Mouse (Mus musculus) cortical plate, adult 2 months (tissue): Measurements from ENCODE around the gene Timm23. TPM values are rescaled to one million over a fixed set of nuclear protein-coding genes. Genes with fewer than 3 reads are reported as not detected.
A peak's percentile ranks its signal among the peaks of the same experiment; 100 is the strongest.
"Not testable (repeated sequence)": the region's sequence is repeated elsewhere in the genome, so short reads cannot be mapped to it uniquely, and the experiment has no call there.

Source experiments
- H3K27ac ChIP-seq: fragments of 200-500 bp; 2 replicates; pipeline ENCODE4 v1.5.1; 2012; ENCODE audit warnings: low read length, control low read depth, inconsistent platforms; ENCODE audit not compliant: insufficient read depth
- H3K4me1 ChIP-seq: fragments of 200-500 bp; 2 replicates; pipeline ENCODE4 v1.6.1; 2011; ENCODE audit warnings: low read length; ENCODE audit not compliant: control insufficient read depth, insufficient read depth
- H3K4me3 ChIP-seq: fragments of 200-500 bp; 2 replicates; pipeline ENCODE4 v1.5.1; 2011; ENCODE audit warnings: mild to moderate bottlenecking, low read length, control low read depth; ENCODE audit not compliant: insufficient read depth
- CTCF ChIP-seq: fragments of 200-500 bp; IDR thresholded peaks from 2 replicates; pipeline ENCODE4 v1.5.1; 2011; ENCODE audit warnings: mild to moderate bottlenecking, control low read depth, low read length; ENCODE audit not compliant: insufficient read depth; ENCODE audit errors: extremely low read depth
- POLR2A ChIP-seq: fragments of 200-500 bp; IDR thresholded peaks from 2 replicates; pipeline ENCODE4 v1.6.1; 2011; ENCODE audit warnings: mild to moderate bottlenecking, low read length, control low read depth; ENCODE audit not compliant: insufficient read depth; ENCODE audit errors: extremely low read depth
- polyA plus RNA-seq: library from polyadenylated mRNA; depleted of rRNA; stranded (reverse); fragments of >200 nt; gene quantifications from 2 replicates; pipeline ENCODE4 v1.2.3, GENCODE M21; 2012

Gene Timm23
- polyA plus RNA-seq, 1 experiment, result 128 TPM

DNA sequence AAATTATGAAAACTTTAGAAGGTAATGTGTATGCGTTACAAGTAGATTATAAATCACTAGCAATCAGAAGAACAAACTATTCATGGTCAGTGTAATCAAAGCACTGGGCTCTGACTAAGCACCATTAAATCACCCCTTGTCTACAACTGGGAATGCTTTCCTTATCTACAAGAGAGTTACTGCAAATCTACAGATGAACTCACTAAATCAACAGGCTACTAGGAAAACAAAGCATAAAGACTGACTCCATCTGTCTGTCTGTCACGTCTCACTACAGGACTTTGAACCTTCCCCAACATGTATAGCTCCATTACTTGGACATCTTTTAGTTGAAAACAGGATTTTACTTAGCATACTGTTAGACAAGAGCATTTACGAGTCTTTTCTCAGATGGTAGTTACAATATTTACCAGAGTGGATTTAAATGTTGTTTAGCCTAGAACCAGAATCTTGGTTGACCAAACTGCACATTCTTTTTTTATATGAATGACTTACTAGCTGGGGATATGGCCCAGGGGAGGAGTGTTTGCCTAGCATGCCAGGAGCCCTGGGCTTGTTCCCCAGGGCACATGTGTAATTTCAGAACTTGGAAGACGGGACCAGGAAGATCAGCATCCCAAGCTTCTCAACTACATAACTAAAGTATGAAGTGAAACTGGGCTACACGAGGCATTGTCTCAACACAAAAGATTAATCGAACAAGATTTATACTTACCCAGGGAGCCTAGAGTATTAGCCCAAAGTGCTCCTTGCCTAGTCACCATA is 10.9 kb downstream of the Timm23 start:
- Histone ChIP-seq H3K27ac (no peak overlapping the region), H3K4me1 (no peaks in the 10 kb centered on the region), H3K4me3 (no peak overlapping the region)
- TF ChIP-seq POLR2A (no peak), CTCF (no peak)

GRCm38 (mm10) chr14:32183846-32184245 is 17.9 kb downstream of the Timm23 start:
- H3K27ac ChIP-seq, result no peak overlapping the region
- no peaks in the 10 kb centered on the region for H3K4me1 ChIP-seq
- no peak for TF ChIP-seq CTCF
- TF ChIP-seq POLR2A, result no peak
- H3K4me3 ChIP-seq, result no peak overlapping the region

DNA sequence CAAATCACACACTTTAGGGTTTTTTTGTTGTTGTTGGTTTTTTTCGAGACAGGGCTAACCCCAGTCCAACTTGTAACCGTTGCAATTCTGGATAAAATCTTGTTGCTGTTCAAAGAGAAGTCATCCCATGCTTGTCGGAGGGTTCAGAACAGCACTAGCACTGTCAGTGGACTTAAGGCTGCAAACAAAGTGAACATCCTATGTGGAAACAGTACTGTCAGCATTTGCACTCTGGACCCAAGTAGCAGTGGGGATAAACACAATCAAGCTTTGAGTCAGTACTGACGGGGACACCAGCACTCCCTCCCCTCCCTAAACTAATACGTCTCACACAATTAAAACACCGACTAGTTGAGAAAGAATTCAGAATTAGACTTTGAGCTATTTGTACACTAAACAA is 20.8 kb downstream of the Timm23 start:
- Histone ChIP-seq H3K4me1 (no peaks in the 10 kb centered on the region), H3K27ac (no peak overlapping the region), H3K4me3 (no peak overlapping the region)
- TF ChIP-seq POLR2A, result no peak
- TF ChIP-seq CTCF, result no peak

DNA sequence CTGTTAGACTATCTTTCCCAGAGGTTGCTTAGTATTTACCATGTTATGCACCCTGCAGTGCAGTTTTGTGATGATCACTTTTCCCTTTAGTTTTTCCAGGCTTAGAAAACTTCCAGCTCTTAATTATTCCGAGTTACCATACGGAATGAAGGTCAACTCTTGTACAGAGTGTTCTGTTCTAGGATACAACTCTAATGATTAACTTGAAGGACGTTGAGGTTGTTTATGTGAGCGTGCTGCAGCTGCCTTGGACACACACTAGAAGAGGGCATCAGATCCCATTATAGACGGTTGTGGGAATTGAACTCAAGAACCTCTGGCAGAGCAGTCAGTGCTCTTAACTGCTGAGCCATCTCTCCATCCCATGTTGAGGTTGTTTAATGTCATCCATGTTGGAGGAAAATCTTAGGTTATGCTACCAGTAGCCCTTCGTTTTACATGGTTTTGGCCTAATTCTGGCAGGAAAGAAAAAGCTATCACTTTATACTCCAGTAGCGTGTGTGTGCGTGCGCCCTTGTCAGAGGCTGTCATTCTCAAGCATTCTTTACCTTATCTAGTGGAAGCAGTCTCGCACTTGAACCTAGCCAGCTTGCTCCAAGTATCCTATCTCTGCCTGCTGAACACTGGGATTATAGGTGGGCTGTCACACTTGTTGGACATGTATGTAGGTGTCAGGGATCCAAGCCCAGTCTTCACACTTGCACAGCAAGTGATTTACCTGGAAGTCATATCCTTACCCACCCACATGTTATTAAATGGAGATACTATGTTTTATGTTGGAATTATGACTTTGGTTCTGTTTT is 22.1 kb downstream of the Timm23 start:
- Histone ChIP-seq H3K4me3 (no peak overlapping the region), H3K27ac (no peak overlapping the region), H3K4me1 (peaks cover 2% of the 10 kb centered on the region; the same call in 1 of the 2 replicates)
- TF ChIP-seq POLR2A (no peak), CTCF (no peak)

- H3K4me1 ChIP-seq, H3K4me3 ChIP-seq, H3K27ac ChIP-seq: not testable (repeated sequence)
These were observed 25.1 kb downstream of the Timm23 start for GRCm38 (mm10) chr14:32176590-32176989.

DNA sequence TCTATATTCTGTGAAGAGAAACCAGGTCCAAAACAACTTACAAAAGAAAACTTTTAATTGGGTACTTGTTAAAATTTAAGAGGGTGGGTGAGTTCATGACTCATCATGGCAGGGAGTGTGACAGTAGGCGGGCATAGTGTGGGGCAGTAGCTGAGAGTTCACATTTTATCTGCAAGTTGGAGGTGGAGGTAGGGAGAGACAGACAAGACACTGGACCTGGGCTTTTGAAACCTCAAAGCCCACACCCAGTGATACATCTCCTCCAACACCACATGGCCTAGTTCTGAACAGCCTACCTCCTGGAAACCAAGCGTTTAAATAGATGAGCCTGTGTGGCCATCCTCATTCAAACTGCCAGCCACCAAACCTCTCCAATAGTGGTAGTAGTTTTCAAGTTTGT is 26.4 kb downstream of the Timm23 start:
- TF ChIP-seq CTCF (no peak), POLR2A (no peak)
- no peak overlapping the region for H3K4me3 ChIP-seq
- H3K27ac ChIP-seq, result no peak overlapping the region
- H3K4me1 ChIP-seq, result peaks cover 2% of the 10 kb centered on the region; the same call in 1 of the 2 replicates

GRCm38 (mm10) chr14:32170137-32170536 is 31.6 kb downstream of the Timm23 start:
- no peak for TF ChIP-seq POLR2A
- TF ChIP-seq CTCF, result no peak
- no peak overlapping the region for H3K27ac ChIP-seq
- H3K4me3 ChIP-seq, result no peak overlapping the region
- H3K4me1 ChIP-seq, result peaks cover 10% of the 10 kb centered on the region; the same call in 1 of the 2 replicates

- peaks cover 11% of the 10 kb centered on the region; the same call in 1 of the 2 replicates for H3K4me1 ChIP-seq
- H3K27ac ChIP-seq, result 0 out of 2 replicates have a peak overlapping the region, but pooled peaks have one; percentile 36
- TF ChIP-seq POLR2A, result no peak
- TF ChIP-seq CTCF, result no peak
- H3K4me3 ChIP-seq, result no peak overlapping the region
These were observed 33.0 kb downstream of the Timm23 start for GRCm38 (mm10) chr14:32168653-32169231.

GRCm38 (mm10) chr14:32167326-32167725 is 34.4 kb downstream of the Timm23 start:
- no peak for TF ChIP-seq POLR2A
- no peak for TF ChIP-seq CTCF
- no peak overlapping the region for H3K27ac ChIP-seq
- H3K4me3 ChIP-seq, result no peak overlapping the region
- peaks cover 11% of the 10 kb centered on the region; the same call in 1 of the 2 replicates for H3K4me1 ChIP-seq
